Mouse (Mus musculus) thymus, postnatal 10 days (tissue): ENCODE results near the gene Mboat2.

Source experiments
- DNase-seq, 2 experiments: peaks; one replicate each; pipeline ENCODE4 v3.0.0; 2021; ENCODE audit warnings: low spot score in 2 of 2

Mboat2 gene

DNA sequence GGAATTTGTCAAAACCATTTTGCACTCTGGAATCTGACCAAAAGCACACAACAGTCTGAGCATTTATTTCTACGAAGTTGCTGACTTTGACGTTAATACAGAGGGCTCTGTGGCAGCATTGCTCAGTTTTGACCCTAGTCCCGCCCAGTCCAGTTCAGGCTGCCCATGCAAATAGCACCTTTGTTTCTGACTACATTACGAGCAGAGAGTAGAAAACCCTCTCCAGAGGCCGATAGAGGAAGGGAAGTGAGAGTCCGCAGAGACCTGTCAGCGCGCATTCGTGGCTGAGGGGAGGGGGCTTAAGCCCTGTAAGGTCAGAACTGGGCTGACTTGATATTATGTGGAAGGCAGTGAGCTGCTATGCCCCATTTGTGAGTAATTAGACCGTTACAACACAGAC lies 69.0 kb downstream of the Mboat2 start:
- no peak for DNase-seq

DNA sequence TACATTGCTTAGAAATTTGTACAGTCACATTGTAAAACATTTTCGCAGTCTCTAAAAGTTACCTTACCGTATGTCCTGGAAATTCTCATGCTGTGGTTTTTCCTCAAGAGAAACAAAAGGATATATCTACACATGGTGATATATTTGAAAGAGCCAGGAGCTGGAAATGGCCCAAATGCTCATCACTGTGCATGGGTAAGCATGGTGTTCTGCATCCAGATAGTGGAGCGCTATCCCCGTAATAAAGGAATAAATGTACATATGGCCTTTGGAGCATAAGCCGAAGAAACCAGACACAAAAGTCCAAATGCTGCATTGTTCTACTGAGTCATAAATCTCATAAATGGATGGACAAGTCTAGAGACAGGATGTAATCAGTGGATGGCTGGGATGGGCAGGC lies 72.1 kb downstream of the Mboat2 start:
- no peak for DNase-seq

DNA sequence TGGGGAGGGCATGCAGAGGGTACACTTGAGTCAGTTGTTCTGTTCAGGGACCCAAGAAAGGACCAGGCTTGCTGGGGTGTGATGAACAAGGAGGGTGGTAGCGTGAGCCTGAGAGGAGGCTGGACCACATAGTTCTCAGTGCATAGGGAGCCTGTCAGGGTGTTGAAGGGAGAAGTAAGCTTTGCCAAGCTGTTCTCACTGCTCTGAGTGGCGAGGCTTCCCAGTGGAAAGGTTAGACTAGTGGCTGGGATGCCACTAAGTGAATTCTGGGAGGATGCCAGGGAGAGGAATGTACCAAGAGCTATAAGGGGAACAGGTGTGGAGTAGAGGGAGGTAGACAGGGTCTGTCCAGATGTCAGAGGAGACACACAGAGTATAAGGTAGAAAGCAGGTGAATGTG lies 77.2 kb downstream of the Mboat2 start:
- no peak for DNase-seq

DNA sequence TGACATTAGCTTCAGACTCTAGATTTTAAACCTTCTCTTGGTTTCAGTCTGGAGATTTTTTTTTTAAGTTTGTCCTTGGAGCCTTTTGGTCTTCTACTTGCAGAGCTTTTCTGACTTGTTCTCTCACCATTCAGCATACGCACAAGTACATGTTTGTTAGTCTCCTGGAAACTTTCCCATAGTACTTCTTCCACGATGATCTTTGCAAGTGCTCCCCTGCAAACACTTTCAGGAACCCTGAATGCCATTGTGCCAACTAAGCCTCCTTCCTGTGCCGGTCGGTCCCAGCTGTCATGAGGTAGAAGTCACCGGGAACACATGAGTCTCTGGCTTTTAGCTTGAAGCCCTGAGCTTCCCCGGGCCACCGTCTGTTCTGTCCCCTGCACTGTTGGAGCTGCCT lies 79.0 kb downstream of the Mboat2 start:
- no peak for DNase-seq

DNA sequence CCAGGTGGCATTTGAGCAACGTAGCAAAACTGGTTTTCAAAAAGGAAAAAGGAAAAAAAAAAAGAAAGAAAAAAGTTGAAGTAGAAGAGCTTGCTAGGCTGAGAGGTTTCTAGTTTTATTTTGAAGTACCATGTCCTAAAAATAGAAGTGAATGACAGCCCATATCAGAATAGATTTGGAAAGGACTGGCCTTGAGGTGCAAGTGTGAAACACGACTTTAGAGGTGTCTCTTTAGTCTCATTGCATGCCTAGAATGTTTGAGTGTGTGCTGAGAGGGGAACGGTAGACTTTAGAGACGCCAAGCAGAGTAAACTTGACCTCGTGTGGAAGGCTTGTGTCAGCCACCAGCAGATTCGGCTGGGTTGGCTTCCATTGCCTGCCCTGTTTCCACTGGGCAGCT lies 81.5 kb downstream of the Mboat2 start:
- no peak for DNase-seq

DNA sequence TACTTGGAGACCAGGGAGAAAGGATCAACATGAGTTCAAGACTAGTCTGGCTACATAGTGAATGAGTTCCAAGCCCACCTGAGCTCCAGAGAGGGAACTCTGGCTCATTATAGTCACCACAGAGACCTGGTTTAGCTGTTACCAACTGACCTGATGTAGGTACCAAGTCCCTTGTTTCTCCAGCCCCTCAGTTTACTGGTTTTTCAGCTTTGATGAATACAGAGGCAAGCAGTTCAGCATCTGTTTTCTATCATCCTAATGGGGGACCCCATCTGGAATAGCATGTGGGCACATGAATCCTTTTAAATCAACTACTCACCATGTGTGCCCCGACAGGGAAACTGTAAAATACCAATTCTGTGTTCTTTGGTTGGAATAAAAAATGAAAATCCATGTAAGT lies 82.2 kb downstream of the Mboat2 start:
- DNase-seq: no peak

DNA sequence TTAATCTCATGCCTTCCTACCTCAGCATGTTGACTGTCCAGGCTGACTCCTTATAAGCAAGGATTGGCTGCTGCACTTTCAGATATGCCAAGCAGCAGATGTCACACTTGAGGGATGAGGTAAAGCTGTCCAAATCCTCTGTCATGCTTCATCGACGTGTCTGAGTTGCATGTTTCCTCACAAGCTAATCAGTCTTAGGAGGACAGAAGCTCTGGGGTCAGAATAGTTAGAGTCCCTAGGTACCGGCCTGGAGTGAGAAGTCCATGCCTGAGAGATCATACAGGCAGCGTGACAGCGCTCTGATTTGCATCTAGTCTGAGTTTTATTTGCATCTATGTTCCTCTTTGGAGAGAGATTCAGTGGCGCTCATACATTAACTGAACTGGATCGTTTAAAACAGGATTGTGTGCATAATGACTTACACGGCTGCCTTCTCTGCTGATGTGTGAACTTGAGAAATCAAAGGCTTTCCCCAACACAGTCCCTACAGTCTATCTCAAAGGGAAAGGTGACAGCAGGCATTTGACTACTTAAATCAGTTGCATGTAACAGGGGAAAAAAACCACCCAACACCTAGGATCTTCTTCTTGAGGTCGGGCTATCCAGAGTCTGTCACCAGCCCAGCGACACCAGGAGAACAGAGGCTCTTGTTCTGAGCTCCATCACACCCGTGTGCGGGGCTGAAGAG lies 88.0 kb downstream of the Mboat2 start:
- DNase-seq: no peak

DNA sequence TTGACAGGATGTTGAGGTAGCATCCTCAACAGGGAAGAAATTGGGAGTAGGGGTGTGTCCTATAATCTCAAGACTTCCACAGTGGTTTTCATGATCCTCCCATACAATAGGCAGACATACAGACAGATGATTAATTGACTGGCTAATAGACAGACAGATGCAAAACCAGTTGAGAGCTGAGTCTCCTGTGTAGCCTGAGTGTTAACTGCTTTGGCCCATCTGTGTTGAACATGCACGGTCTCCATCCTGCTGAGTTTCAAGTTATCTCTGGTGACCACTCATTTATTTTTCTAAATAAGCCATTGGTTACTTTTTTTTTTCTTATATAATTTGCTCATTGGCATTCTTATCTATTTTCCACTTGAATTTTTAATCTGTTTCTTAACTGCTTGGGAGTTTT lies 90.2 kb downstream of the Mboat2 start:
- no peak for DNase-seq

DNA sequence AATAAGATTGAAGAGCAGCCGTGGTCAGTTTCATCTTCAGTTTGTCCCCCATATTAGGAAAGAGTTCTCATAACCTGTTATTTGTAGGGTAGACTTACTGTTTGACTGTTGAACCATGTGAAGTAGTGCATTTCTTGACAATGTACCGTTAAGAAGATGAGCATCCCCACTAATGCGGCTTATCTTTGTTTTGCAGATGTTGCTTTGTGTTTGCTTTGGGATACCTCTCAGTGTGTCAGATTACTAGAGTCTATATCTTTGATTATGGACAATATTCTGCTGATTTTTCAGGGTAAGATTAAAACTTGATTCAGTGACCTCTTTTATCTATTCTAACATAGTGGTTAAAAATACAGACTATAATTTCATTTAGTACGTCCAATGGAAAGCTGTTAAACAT lies 93.3 kb downstream of the Mboat2 start:
- DNase-seq: no peak

DNA sequence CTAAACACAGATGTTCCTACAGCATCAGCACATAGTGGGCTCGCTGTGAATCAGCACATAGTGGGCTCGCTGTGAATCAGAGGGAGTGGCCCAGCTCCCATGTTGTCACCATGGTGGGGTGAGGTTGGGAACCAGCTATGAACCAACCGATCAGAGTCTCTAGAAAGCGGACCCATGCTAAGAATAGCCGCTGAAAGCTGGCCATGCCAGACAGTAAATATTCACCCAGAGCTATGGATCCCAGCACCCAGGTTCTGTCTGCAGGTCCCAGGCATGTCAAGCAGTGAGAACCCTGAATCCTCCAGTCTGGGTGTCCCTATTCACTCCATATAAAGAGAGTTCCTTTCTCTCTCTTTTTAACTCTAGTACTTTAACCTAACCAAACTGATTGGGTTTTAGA lies 94.6 kb downstream of the Mboat2 start:
- no peak for DNase-seq

DNA sequence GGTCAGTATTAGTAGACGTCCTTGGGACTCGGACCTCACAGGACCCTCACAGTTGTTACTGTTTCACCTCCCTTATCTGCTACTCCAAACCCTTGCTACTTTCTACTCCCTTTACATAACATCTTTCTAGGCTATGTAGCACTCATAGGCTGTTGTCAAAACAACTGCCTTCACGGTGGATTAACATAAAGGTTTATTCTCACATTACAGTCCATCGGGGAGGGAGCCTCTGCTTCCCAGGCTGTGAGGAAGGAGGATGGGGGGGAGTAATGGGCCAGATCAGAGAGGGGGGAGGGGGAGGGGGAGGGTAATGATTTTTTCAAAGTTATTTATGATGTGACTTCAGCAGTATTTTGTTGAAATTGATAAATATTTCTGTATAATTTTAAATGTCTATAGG lies 95.0 kb downstream of the Mboat2 start:
- DNase-seq: no peak

DNA sequence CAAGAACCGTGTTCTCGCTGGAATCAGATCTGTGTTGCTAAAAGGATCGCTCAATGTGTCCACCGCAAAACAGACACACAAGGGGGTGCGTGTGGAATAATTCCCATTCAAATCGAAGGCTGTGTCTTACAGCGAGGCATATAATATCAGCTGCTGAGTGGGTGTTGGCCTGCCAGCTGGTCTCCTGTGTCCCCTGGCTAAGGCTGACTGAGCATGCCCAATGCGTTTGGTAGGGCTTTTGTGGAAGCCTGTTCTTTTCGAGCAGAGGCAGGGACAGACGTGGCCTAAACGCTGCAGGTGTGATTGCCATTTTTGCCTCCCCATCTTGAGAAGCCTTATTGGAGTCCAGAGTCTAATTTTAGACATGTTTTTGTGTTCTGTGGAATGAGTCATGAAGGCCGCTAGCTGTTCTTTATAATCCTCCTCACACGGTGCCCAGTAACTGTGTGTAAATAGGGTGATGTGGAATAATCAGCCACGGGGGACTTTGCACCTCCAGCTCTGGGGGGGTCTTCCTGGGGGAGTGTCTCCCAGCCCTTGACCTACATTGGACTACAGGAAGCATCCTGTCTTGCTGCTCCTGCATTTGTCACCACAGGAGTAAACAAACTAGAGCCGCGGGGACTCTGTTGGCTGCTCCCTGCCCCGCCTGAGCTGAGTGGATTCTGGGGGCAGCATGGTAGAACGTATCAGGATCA lies 97.5 kb downstream of the Mboat2 start:
- DNase-seq: no peak

DNA sequence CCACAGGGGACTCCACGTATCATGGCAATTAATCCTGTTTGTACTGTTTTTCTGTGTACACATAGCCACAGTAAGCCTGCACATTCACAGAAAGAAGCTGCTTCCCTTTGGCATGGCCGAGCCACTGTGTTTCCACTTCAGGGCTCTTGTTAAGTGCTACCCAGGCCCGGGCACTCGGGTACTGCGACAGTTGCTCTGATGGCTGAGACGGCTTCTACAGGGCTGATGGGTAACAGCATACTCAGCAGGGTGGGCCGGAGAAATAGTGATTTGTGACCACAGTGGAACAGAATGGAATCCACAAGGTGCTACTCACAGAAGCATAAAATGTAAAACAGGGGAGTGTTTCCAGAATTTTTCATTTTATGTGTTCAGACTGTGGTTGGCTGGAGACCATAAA lies 98.4 kb downstream of the Mboat2 start:
- no peak for DNase-seq

DNA sequence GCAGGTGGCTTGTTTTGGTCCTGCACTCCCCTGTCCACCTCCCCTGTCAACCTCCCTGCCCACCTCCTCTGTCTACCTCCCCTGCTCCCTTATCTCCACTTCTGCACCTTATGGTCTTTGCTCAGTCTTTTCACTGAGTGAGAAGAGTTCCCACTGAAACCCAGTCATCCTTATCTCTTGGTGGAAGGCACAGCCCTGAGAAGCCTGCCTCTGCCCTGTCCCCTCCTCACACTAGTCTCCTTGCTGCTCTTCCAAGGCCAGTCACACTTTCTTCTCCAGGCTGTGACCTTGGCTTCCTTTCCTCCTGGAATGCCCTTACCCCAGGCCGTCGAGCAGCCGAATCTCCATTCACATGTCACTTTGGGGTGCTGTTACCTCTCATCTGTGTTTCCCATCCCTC lies 100.1 kb downstream of the Mboat2 start:
- no peak for DNase-seq

DNA sequence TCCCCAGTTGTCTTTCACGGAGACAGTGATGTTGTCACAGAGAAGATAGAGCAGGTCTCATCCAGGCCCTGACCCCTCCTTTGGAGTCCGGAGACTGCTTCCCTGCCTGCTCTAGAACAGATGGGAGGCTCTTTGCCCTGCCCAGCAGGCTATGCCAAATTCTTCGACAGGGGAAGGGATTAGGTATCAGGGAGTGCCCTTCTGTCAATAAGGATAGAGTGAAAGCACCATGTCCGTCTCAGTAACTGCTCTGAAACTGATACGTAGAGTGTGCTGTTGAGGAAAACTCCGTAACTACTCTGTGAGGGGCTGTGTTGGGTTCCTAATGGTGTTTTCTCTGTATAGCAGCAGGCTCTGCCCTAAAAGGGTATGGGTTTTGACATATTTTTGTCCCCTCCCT lies 101.4 kb downstream of the Mboat2 start:
- DNase-seq: no peak

DNA sequence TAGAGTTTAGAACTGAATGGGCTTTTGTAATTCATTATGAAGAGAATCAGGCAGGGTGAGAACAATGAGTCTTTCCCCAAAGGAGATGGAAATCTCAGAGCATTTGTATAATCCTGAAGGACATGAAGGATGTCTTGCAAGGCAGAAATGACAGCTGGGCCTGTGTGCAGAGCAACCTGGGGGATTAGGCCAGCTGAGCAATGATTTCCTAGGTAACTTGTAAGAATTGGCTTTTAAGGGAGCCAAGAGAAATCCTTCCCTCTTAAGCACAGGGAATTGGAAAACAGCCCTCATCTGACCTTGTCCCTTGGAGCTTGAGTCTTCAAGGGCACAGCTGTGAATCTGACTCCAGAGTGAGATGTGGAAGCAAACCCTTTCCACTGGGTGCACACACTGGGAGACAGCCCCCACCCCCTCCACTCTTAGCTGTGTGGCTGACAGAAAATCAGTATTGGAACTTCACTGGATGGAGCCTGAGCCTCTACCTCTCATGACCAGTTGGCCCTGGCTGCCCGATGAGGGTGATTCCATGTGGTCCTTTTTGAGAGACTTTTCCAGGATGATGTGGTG lies 102.6 kb downstream of the Mboat2 start:
- no peak for DNase-seq

DNA sequence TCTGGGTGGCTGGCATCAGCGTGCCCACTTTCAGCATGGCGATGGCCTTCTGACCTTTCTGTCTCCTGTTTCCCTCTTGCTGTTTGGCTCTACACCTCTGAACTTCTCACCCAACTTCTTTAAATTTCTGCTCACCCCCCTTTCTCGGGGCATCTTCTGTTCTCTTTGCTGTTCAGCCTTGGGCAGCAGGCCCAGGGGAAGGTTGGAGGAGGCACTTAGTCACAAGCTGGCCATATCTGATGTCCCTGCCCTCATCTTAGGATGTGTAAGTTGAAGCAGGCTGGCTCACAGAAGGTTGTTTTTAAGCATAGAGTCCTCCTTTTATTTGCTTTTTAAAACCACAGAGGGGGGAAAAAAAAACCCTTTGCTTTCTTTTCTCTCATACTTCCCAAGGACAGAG lies 103.3 kb downstream of the Mboat2 start:
- no peak for DNase-seq

DNA sequence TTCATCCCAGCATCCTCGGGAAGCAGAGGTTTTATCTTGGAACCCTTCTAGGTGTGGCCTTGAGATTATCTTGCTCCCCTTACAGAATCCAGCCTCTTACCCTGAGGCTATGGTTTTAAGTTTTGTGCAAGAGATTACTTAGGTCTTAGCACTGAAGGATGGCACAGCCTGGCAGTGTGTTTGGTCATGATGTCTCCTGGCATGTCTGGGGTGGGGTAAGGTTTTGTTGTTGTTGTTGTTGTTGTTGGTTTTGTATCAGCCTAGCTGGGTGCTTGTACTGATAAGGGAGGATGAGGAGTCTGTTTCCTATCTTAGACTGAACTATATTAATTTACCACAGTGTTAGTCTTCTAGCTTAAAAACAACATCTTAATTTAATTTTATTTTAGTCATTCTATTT lies 105.6 kb downstream of the Mboat2 start:
- no peak for DNase-seq

DNA sequence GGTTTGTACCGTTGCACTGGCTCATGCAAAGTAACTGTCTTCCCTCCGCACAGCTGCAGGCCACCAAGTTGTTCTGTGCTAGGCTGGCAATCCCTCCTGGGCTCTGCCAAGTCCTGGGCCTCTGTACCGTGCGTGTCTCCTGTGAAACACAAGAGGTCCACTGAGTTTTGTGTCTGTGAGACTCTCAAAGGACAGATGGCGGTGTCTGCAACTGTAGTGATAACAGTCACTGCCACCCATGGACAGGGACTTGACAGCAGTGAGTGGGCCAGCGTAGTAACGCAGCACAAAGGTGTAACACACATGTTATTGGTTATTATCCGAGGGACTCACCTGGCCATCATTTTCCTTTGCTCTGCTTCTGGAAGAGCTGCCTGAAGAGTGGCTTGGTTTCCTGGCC lies 108.7 kb downstream of the Mboat2 start:
- DNase-seq: no peak

DNA sequence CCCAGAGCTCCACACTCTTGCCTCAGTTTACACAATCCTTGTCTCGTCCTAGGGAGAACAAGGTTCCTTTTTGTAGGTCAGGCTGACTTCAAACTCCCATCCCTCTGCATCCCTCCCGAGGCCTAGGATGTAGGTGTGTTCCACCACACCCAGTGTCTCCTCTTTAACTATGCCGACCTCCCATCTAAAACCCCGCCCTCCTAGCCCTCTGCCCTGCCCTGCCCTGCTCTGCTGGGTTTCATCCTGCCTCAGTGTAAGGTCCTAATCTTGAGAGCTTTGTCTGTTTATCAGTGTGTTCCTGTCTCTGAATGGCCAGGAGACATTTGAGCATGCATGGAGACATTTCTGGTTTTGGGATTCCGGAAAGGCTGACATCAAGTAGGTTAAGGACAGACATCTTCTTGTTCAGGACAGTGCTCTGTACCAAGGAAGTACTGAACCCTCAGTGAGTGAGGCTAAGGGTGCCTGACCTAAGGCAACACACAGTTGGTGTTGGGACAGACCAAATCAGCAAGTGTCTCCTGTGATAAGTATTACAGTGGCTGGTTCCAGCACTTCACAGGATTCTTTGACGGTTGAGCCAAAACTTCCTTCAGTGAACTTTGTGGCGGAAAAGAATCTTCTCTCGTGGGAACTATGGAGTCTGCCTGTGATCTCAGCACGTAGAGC lies 112.1 kb downstream of the Mboat2 start:
- no peak for DNase-seq

DNA sequence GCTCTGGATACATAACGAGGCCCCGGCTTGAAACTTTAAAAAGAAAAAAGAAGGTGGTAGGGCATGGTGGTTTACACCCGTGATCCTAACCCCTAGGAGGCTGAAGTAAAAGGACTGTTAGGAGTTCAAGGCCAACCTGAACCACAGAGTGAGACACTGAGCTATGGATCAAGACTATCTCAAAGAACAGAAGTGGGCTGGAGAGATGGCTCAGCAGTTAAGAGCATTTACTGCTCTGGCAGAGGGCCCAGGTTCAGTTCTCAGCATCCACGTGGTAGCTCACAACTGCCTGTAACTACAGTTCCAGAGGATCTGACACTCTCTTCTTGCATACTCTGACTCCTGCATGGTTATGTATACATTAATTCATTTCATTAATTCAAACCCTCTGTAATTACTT lies 112.7 kb downstream of the Mboat2 start:
- no peak for DNase-seq

DNA sequence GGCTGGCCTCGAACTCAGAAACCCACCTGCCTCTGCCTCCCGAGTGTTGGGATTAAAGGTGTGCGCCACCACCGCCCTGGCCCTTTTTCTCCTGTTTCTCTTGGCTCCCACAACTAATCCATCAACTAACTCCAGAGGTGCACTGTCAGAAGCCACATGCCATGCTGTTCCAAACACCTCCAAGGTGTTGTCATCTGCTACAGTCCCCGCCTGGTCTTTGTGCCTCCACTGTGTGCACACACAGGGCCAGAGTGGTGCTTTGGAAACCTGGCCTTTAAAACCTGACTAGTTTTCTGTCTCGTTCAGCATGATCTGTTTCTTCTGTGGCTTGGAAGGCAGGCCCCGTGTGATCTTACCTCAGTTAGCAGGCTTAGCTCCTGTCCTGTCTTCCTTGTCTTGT lies 113.9 kb downstream of the Mboat2 start:
- DNase-seq: no peak

DNA sequence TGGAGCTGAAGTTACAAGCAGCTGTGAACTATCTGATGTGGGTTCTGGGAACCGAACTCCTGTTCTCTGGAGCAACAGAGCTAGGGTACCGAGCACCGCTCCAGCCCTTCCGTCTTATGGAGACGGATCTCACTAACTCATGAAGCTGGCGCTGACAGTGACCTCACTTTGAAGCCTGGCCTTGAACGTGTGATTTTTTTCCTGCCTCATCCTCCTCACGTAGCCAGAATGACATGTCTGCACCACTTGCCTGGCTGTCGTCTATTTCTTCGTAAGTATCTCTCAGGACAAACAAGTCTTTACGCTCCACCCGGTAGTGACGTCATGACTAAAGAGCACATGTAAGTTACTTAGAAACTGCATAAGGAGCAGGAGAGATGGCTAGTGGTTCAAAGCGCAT lies 116.4 kb downstream of the Mboat2 start:
- no peak for DNase-seq
